Mouse (Mus musculus) liver, embryonic 14.5 days (tissue): ENCODE measurements around the gene Slc9a3. TPM values are rescaled to one million over a fixed set of nuclear protein-coding genes. Genes with fewer than 3 reads are reported as not detected.

Source experiments
- ATAC-seq: fragments of 200-750 bp; cut with Nextera tagmentation; 2 replicates; pipeline ENCODE4 v1.8.0; 2017; ENCODE audit warnings: moderate number of reproducible peaks, mild to moderate bottlenecking, moderate library complexity; ENCODE audit not compliant: insufficient read depth
- DNase-seq, 3 experiments: peaks; one replicate each; pipeline ENCODE4 v3.0.0-alpha.2; 2012 to 2013; ENCODE audit warnings: low read depth in 3 of 3, low spot score in 3 of 3
- H3K27ac ChIP-seq: fragments of 300-500 bp; sonication (generic); 2 replicates; pipeline ENCODE4 v1.5.1; 2014; ENCODE audit warnings: moderate library complexity, mild to moderate bottlenecking, control low read depth, inconsistent platforms
- H3K27me3 ChIP-seq: fragments of 300-500 bp; sonication (generic); 2 replicates; pipeline ENCODE4 v1.6.1; 2014; ENCODE audit warnings: mild to moderate bottlenecking, low read length, moderate library complexity; ENCODE audit not compliant: control insufficient read depth, insufficient read depth
- H3K36me3 ChIP-seq: fragments of 300-500 bp; sonication (generic); replicated peaks from 2 replicates; pipeline ENCODE4 v1.6.1; 2014; ENCODE audit warnings: low read depth; ENCODE audit not compliant: control insufficient read depth, insufficient read depth
- H3K4me1 ChIP-seq, 2 experiments: fragments of 200-500 bp in 1 of 2; fragments of 300-500 bp in 1 of 2; sonication (generic) in 1 of 2; replicated peaks; 2 replicates each; pipeline ENCODE4 v1.6.1; 2012 to 2014; ENCODE audit warnings: antibody characterized with exemption in 1 of 2, inconsistent platforms in 1 of 2, low read length in 1 of 2; ENCODE audit not compliant: control insufficient read depth in 2 of 2, insufficient read depth in 2 of 2
- H3K4me2 ChIP-seq: fragments of 300-500 bp; sonication (generic); 2 replicates; pipeline ENCODE4 v1.6.1; 2014; ENCODE audit warnings: low read depth, mild to moderate bottlenecking, control low read depth, moderate library complexity
- H3K4me3 ChIP-seq, 2 experiments: fragments of 200-500 bp in 1 of 2; fragments of 300-500 bp in 1 of 2; sonication (generic) in 1 of 2; 2 replicates each; pipeline ENCODE4 v1.5.1; 2012 to 2014; ENCODE audit warnings: low read depth in 2 of 2, low read length in 2 of 2, mild to moderate bottlenecking in 2 of 2, control low read depth in 1 of 2, inconsistent platforms in 1 of 2, moderate library complexity in 1 of 2; ENCODE audit not compliant: insufficient read depth in 1 of 2
- H3K9ac ChIP-seq: fragments of 300-500 bp; sonication (generic); replicated peaks from 2 replicates; pipeline ENCODE4 v1.6.1; 2014; ENCODE audit warnings: mild to moderate bottlenecking, control low read depth, moderate library complexity
- H3K9me3 ChIP-seq: fragments of 300-500 bp; sonication (generic); 2 replicates; pipeline ENCODE4 v1.6.1; 2016; ENCODE audit warnings: low read length, mixed read lengths; ENCODE audit not compliant: control insufficient read depth
- CTCF ChIP-seq: IDR thresholded peaks from 2 replicates; pipeline ENCODE4 v1.5.1; 2016; ENCODE audit warnings: antibody characterized with exemption, low read depth, control low read depth
- EP300 ChIP-seq: IDR thresholded peaks from 2 replicates; pipeline ENCODE4 v1.6.1; 2016; ENCODE audit warnings: antibody characterized with exemption, low read depth
- WGBS: fragments of 180-500 bp; shearing (Covaris S2); extraction: QIAGEN DNeasy Blood & Tissue Kit; methylation state at CpG from one replicate; pipeline ENCODE4 v1.1.7; 2014; ENCODE audit not compliant: insufficient replicate concordance; 5-methylcytosine and 5-hydroxymethylcytosine counted together
- polyA plus RNA-seq, 2 experiments: library from polyadenylated mRNA; depleted of rRNA in 1 of 2; stranded (reverse) in 1 of 2; unstranded in 1 of 2; fragments of >200 nt; fragmentation: Nextera tagmentation in 1 of 2; extraction: Ambion mirVana in 1 of 2; gene quantifications; 2 replicates each; pipeline versions ENCODE4 v1.2.1 to v1.2.3; 2012 to 2014

Gene Slc9a3
- polyA plus RNA-seq, 2 experiments, result not detected

DNA sequence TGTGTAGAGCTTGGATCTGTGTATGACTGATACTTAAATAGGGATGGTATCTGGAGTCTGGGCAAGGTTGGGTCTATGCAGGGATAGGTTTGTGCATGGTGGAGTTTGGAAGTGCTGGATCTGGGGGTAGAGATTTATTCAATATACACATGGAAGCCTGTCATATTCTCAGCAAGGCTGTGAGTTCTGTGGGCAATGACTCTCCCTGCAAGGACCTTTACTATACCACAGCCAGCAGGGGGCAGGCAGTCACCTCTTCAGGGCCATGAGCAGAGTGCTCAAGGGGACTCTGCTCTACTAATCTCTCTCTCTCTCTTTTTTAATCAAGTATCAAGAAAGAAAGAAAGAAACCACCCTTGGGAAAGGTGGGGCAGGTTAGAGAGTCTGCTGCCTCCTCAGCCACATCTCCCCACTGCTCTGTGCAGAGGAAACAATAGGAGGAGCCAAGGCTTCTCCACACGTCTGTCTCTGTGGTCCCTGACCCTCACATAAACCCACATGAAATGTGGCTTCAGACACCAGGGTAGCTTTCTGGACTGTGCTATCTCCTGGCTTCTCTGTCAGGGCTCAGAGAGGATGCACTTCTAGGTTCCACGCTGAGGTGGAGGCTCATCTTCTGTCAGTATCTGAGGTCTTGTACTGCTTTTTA, 24.4 kb upstream of the Slc9a3 start:
- Histone ChIP-seq H3K36me3 (no peaks in the 10 kb centered on the region), H3K27ac (no peak overlapping the region), H3K4me1 (no peaks in the 10 kb centered on the region), H3K4me2 (no peak overlapping the region), H3K4me3 (no peak overlapping the region), H3K27me3 (no peaks in the 10 kb centered on the region), H3K9ac (no peak overlapping the region), H3K9me3 (no peaks in the 10 kb centered on the region)
- WGBS, result 30% methylated on average over 2 of the region's 2 CpGs
- TF ChIP-seq EP300 (no peak), CTCF (peak; percentile 79)
- no peak for ATAC-seq
- DNase-seq, result peak; percentile 13 to 30 (median 22)

- Histone ChIP-seq H3K4me2 (no peak overlapping the region), H3K4me1 (no peaks in the 10 kb centered on the region), H3K4me3 (no peak overlapping the region), H3K36me3 (no peaks in the 10 kb centered on the region), H3K27ac (no peak overlapping the region), H3K9ac (no peak overlapping the region), H3K9me3 (no peaks in the 10 kb centered on the region), H3K27me3 (no peaks in the 10 kb centered on the region)
- ATAC-seq (no peak), DNase-seq (no peak)
- 57% methylated on average over 6 of the region's 6 CpGs for WGBS
- TF ChIP-seq CTCF (no peak), EP300 (no peak)
Observed at GRCm38 (mm10) chr13:74098913-74099312, 22.3 kb upstream of the Slc9a3 start.

GRCm38 (mm10) chr13:74102108-74102830, 19.0 kb upstream of the Slc9a3 start:
- ATAC-seq, result no peak
- WGBS, result 57% methylated on average over 8 of the region's 8 CpGs
- no peaks in the 10 kb centered on the region for H3K4me1 ChIP-seq
- no peaks in the 10 kb centered on the region for H3K27me3 ChIP-seq
- no peak for TF ChIP-seq CTCF
- no peak for TF ChIP-seq EP300
- no peak overlapping the region for H3K9ac ChIP-seq
- H3K27ac ChIP-seq, result no peak overlapping the region
- no peaks in the 10 kb centered on the region for H3K36me3 ChIP-seq
- no peak overlapping the region for H3K4me3 ChIP-seq
- no peak for DNase-seq
- no peaks in the 10 kb centered on the region for H3K9me3 ChIP-seq
- no peak overlapping the region for H3K4me2 ChIP-seq

DNA sequence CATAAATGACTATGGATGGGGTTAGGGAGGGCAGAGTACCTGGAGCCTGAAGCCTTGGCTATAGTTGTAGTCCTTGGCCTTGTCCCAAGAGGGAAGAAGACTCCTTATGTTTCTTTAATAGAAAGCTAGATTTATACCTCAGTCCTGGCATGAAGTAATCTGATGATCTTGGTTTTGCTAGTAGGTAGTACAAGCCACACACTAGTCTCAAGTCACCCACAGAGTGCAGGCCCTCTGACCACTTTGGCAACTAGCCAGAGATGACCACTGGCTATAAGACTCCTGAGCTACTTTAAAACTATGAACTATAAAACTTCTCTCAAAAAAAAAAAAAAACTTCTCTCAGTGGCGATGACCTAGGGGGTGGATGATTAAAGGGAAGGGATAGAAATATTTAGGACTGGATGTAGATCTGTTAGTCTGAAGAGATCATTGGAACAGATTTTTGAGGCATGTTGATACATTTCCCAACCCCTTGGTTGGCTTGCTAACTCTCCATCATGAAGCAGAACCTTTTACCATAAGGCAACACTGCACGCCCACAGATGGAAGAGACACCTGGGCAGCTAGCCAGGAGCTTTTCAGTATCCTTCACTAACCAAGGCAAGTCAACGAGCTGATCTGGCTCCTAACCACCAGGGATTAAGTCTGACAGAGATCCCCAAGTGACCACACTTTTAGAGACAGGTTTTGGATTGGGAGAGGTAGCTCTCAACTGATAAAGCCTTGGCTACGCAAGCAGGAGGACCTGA, 18.2 kb upstream of the Slc9a3 start:
- Histone ChIP-seq H3K4me1 (no peaks in the 10 kb centered on the region), H3K36me3 (no peaks in the 10 kb centered on the region), H3K4me2 (no peak overlapping the region), H3K4me3 (no peak overlapping the region), H3K27me3 (no peaks in the 10 kb centered on the region), H3K9me3 (no peaks in the 10 kb centered on the region), H3K9ac (no peak overlapping the region), H3K27ac (no peak overlapping the region)
- TF ChIP-seq CTCF (no peak), EP300 (no peak)
- DNase-seq (no peak), ATAC-seq (no peak)
- WGBS, result 60% methylated on average over 4 of the region's 4 CpGs

- Histone ChIP-seq H3K27ac (no peak overlapping the region), H3K9me3 (no peaks in the 10 kb centered on the region), H3K36me3 (no peaks in the 10 kb centered on the region), H3K4me1 (no peaks in the 10 kb centered on the region), H3K27me3 (no peaks in the 10 kb centered on the region), H3K4me3 (no peak overlapping the region), H3K9ac (no peak overlapping the region), H3K4me2 (no peak overlapping the region)
- 68% methylated on average over 7 of the region's 7 CpGs for WGBS
- TF ChIP-seq CTCF, result no peak
- TF ChIP-seq EP300, result no peak
- no peak for ATAC-seq
- no peak for DNase-seq
Observed at GRCm38 (mm10) chr13:74104417-74104816, 16.8 kb upstream of the Slc9a3 start.
